Mouse (Mus musculus): ENCODE results near the gene Clip3. TPM values are rescaled to one million over a fixed set of nuclear protein-coding genes. Genes with fewer than 3 reads are reported as not detected.

Clip3 gene
- total and polyA plus RNA-seq, 2 experiments from 2014 or later: 140 to 144 TPM

- H3K27me3 ChIP-seq (ENCODE audit: insufficient read depth, low read length): no peaks in the 10 kb centered on the region
- 0 out of 2 replicates have a peak, but pooled peaks have one; percentile 15 for ATAC-seq (ENCODE audit: low FRiP score)
- peaks cover 11% of the 10 kb centered on the region; the same call in 1 of the 2 replicates for H3K4me1 ChIP-seq (ENCODE audit: insufficient read depth, low read length)
- H3K9ac ChIP-seq (replicated peaks; ENCODE audit: low read length, poor library complexity, severe bottlenecking): no peak overlapping the region; the same call in 1 of the 2 replicates
- WGBS: 52% methylated on average over 10 of the region's 10 CpGs
- peaks cover 4% of the 10 kb centered on the region; the same call in 1 of the 2 replicates for H3K36me3 ChIP-seq (ENCODE audit: insufficient read depth, low read length)
- H3K9me3 ChIP-seq (ENCODE audit: low read length): no peaks in the 10 kb centered on the region
- no peak overlapping the region for H3K4me3 ChIP-seq (ENCODE audit: low read depth, low read length)
- H3K27ac ChIP-seq (ENCODE audit: low read depth, low read length): no peak overlapping the region
- no peak overlapping the region for H3K4me2 ChIP-seq (ENCODE audit: low read depth, low read length, poor library complexity, severe bottlenecking)
- DNase-seq (ENCODE audit: low spot score): peak; percentile 65
- peak; percentile 12; the same call in 1 of the 2 replicates for TF ChIP-seq CTCF (IDR thresholded peaks at IDR 0.05)
Observed at GRCm38 (mm10) chr7:30289714-30290399, 1.7 kb upstream of the Clip3 start.

GRCm38 (mm10) chr7:30293795-30294194 is 2.3 kb downstream of the Clip3 start:
- H3K4me1 ChIP-seq (ENCODE audit: insufficient read depth, low read length): peaks cover 11% of the 10 kb centered on the region; the same call in 1 of the 2 replicates
- ATAC-seq (ENCODE audit: low FRiP score) (no peak), DNase-seq (ENCODE audit: low spot score) (peak; percentile 27)
- no peak overlapping the region for H3K9ac ChIP-seq (replicated peaks; ENCODE audit: low read length, poor library complexity, severe bottlenecking)
- WGBS: 59% methylated on average over 13 of the region's 13 CpGs
- H3K4me3 ChIP-seq (ENCODE audit: low read depth, low read length): no peak overlapping the region
- no peak for TF ChIP-seq CTCF (IDR thresholded peaks at IDR 0.05)
- H3K27ac ChIP-seq (ENCODE audit: low read depth, low read length): no peak overlapping the region
- peaks cover 35% of the 10 kb centered on the region for H3K36me3 ChIP-seq (ENCODE audit: insufficient read depth, low read length)
- H3K4me2 ChIP-seq (ENCODE audit: low read depth, low read length, poor library complexity, severe bottlenecking): no peak overlapping the region
- H3K9me3 ChIP-seq (ENCODE audit: low read length): no peaks in the 10 kb centered on the region
- H3K27me3 ChIP-seq (ENCODE audit: insufficient read depth, low read length): no peaks in the 10 kb centered on the region

- DNase-seq (ENCODE audit: low spot score) (no peak), ATAC-seq (ENCODE audit: low FRiP score) (no peak)
- 88% methylated on average over 5 of the region's 5 CpGs for WGBS
- H3K4me2 ChIP-seq (ENCODE audit: low read depth, low read length, poor library complexity, severe bottlenecking): no peak overlapping the region
- no peaks in the 10 kb centered on the region for H3K27me3 ChIP-seq (ENCODE audit: insufficient read depth, low read length)
- H3K27ac ChIP-seq (ENCODE audit: low read depth, low read length): no peak overlapping the region
- H3K4me3 ChIP-seq (ENCODE audit: low read depth, low read length): no peak overlapping the region
- H3K9ac ChIP-seq (replicated peaks; ENCODE audit: low read length, poor library complexity, severe bottlenecking): 0 out of 2 replicates have a peak overlapping the region, but pooled peaks have one; percentile 19
- H3K4me1 ChIP-seq (ENCODE audit: insufficient read depth, low read length): peaks cover 11% of the 10 kb centered on the region; the same call in 1 of the 2 replicates
- TF ChIP-seq CTCF (IDR thresholded peaks at IDR 0.05): no peak
- no peaks in the 10 kb centered on the region for H3K9me3 ChIP-seq (ENCODE audit: low read length)
- peaks cover 40% of the 10 kb centered on the region for H3K36me3 ChIP-seq (ENCODE audit: insufficient read depth, low read length)
Observed at GRCm38 (mm10) chr7:30294296-30294695, 2.8 kb downstream of the Clip3 start.

- H3K27ac ChIP-seq (ENCODE audit: low read depth, low read length): no peak overlapping the region
- H3K9me3 ChIP-seq (ENCODE audit: low read length): no peaks in the 10 kb centered on the region
- peaks cover 47% of the 10 kb centered on the region for H3K36me3 ChIP-seq (ENCODE audit: insufficient read depth, low read length)
- 77% methylated on average over 10 of the region's 10 CpGs for WGBS
- ATAC-seq (ENCODE audit: low FRiP score) (no peak), DNase-seq (ENCODE audit: low spot score) (peak; percentile 47)
- no peak overlapping the region for H3K4me2 ChIP-seq (ENCODE audit: low read depth, low read length, poor library complexity, severe bottlenecking)
- no peak overlapping the region for H3K4me3 ChIP-seq (ENCODE audit: low read depth, low read length)
- no peak for TF ChIP-seq CTCF (IDR thresholded peaks at IDR 0.05)
- H3K9ac ChIP-seq (replicated peaks; ENCODE audit: low read length, poor library complexity, severe bottlenecking): no peak overlapping the region
- no peaks in the 10 kb centered on the region for H3K27me3 ChIP-seq (ENCODE audit: insufficient read depth, low read length)
- peaks cover 11% of the 10 kb centered on the region; the same call in 1 of the 2 replicates for H3K4me1 ChIP-seq (ENCODE audit: insufficient read depth, low read length)
Observed at GRCm38 (mm10) chr7:30295103-30295502, 3.6 kb downstream of the Clip3 start.

GRCm38 (mm10) chr7:30296816-30297215 is 5.3 kb downstream of the Clip3 start:
- no peak for TF ChIP-seq CTCF (IDR thresholded peaks at IDR 0.05)
- peaks cover 11% of the 10 kb centered on the region; the same call in 1 of the 2 replicates for H3K4me1 ChIP-seq (ENCODE audit: insufficient read depth, low read length)
- no peak overlapping the region for H3K27ac ChIP-seq (ENCODE audit: low read depth, low read length)
- no peak overlapping the region for H3K4me3 ChIP-seq (ENCODE audit: low read depth, low read length)
- 92% methylated on average over 15 of the region's 15 CpGs for WGBS
- DNase-seq (ENCODE audit: low spot score) (no peak), ATAC-seq (ENCODE audit: low FRiP score) (no peak)
- no peak overlapping the region for H3K4me2 ChIP-seq (ENCODE audit: low read depth, low read length, poor library complexity, severe bottlenecking)
- no peaks in the 10 kb centered on the region for H3K9me3 ChIP-seq (ENCODE audit: low read length)
- no peak overlapping the region for H3K9ac ChIP-seq (replicated peaks; ENCODE audit: low read length, poor library complexity, severe bottlenecking)
- peaks cover 60% of the 10 kb centered on the region for H3K36me3 ChIP-seq (ENCODE audit: insufficient read depth, low read length)
- no peaks in the 10 kb centered on the region for H3K27me3 ChIP-seq (ENCODE audit: insufficient read depth, low read length)

- TF ChIP-seq CTCF (IDR thresholded peaks at IDR 0.05): no peak
- DNase-seq (ENCODE audit: low spot score) (no peak), ATAC-seq (ENCODE audit: low FRiP score) (no peak)
- Histone ChIP-seq H3K4me1 (ENCODE audit: insufficient read depth, low read length) (peaks cover 11% of the 10 kb centered on the region; the same call in 1 of the 2 replicates), H3K9me3 (ENCODE audit: low read length) (no peaks in the 10 kb centered on the region), H3K4me2 (ENCODE audit: low read depth, low read length, poor library complexity, severe bottlenecking) (no peak overlapping the region), H3K9ac (replicated peaks; ENCODE audit: low read length, poor library complexity, severe bottlenecking) (no peak overlapping the region), H3K36me3 (ENCODE audit: insufficient read depth, low read length) (peaks cover 64% of the 10 kb centered on the region), H3K4me3 (ENCODE audit: low read depth, low read length) (no peak overlapping the region), H3K27ac (ENCODE audit: low read depth, low read length) (no peak overlapping the region), H3K27me3 (ENCODE audit: insufficient read depth, low read length) (no peaks in the 10 kb centered on the region)
- 86% methylated on average over 16 of the region's 16 CpGs for WGBS
Observed at GRCm38 (mm10) chr7:30297266-30297665, 5.7 kb downstream of the Clip3 start.

Measured in midbrain, postnatal 0 days (tissue).